Mouse (Mus musculus) midbrain, embryonic 13.5 days (tissue): ENCODE results near the gene Ssx2ip. TPM values are rescaled to one million over a fixed set of nuclear protein-coding genes. Genes with fewer than 3 reads are reported as not detected.

Source experiments
- ATAC-seq: fragments of 200-750 bp; cut with Nextera tagmentation; 2 replicates; pipeline ENCODE4 v1.8.0; 2017; ENCODE audit warnings: mild to moderate bottlenecking, moderate TSS enrichment, moderate library complexity
- H3K27ac ChIP-seq: fragments of 300-500 bp; sonication (generic); 2 replicates; pipeline ENCODE4 v1.5.1; 2015; ENCODE audit warnings: inconsistent platforms, mild to moderate bottlenecking, moderate library complexity
- H3K27me3 ChIP-seq: fragments of 300-500 bp; sonication (generic); 2 replicates; pipeline ENCODE4 v1.6.1; 2015; ENCODE audit warnings: mild to moderate bottlenecking, inconsistent platforms
- H3K36me3 ChIP-seq: fragments of 300-500 bp; sonication (generic); 2 replicates; pipeline ENCODE4 v1.6.1; 2015; ENCODE audit warnings: mild to moderate bottlenecking, inconsistent platforms
- H3K4me1 ChIP-seq: fragments of 300-500 bp; sonication (generic); replicated peaks from 2 replicates; pipeline ENCODE4 v1.6.1; 2015; ENCODE audit warnings: inconsistent platforms
- H3K4me2 ChIP-seq: fragments of 300-500 bp; sonication (generic); replicated peaks from 2 replicates; pipeline ENCODE4 v1.6.1; 2015; ENCODE audit warnings: moderate library complexity, mild to moderate bottlenecking, inconsistent platforms
- H3K4me3 ChIP-seq: fragments of 300-500 bp; sonication (generic); replicated peaks from 2 replicates; pipeline ENCODE4 v1.5.1; 2015; ENCODE audit warnings: mild to moderate bottlenecking, inconsistent platforms
- H3K9ac ChIP-seq: fragments of 300-500 bp; sonication (generic); replicated peaks from 2 replicates; pipeline ENCODE4 v1.6.1; 2015; ENCODE audit warnings: mild to moderate bottlenecking, inconsistent platforms
- H3K9me3 ChIP-seq: fragments of 300-500 bp; sonication (generic); 2 replicates; pipeline ENCODE4 v1.6.1; 2016; ENCODE audit warnings: mild to moderate bottlenecking, inconsistent platforms
- WGBS: fragments of 180-500 bp; shearing (Covaris S2); methylation state at CpG from one replicate; pipeline ENCODE4 v1.1.7; 2015; 5-methylcytosine and 5-hydroxymethylcytosine counted together
- polyA plus RNA-seq: library from polyadenylated mRNA; unstranded; fragments of >200 nt; fragmentation: Nextera tagmentation; extraction: Ambion mirVana; gene quantifications from 2 replicates; pipeline ENCODE4 v1.2.1, GENCODE M21; 2015

The Ssx2ip gene
- polyA plus RNA-seq, 1 experiment from 2014 or later = 15.5 TPM

DNA sequence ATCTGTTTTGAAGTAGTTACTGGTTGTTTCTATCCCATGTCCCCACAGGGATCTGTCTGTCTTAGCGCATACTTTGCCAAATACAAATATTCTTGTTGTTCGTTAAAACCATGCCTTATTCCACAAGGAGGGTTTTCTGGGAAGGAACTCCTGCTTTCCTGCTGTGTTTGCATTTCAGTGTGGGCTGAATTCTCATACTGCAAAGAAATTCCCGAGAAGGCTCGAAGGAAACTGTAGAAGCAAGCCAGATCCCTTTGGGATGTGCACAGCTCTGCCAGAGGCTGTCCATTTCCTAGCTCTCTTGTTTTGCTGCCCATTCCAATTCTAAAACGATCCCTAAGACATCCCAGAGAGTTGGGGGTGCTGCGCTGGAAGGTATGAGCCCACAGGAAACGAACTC is 36.0 kb downstream of the Ssx2ip start:
- H3K9me3 ChIP-seq = no peaks in the 10 kb centered on the region
- no peaks in the 10 kb centered on the region for H3K27me3 ChIP-seq
- no peak overlapping the region for H3K4me3 ChIP-seq
- no peak overlapping the region for H3K27ac ChIP-seq
- H3K4me1 ChIP-seq = no peaks in the 10 kb centered on the region
- ATAC-seq = no peak
- WGBS = 87% methylated on average over 7 of the region's 7 CpGs
- peaks cover 46% of the 10 kb centered on the region for H3K36me3 ChIP-seq
- H3K4me2 ChIP-seq = no peak overlapping the region
- no peak overlapping the region for H3K9ac ChIP-seq

DNA sequence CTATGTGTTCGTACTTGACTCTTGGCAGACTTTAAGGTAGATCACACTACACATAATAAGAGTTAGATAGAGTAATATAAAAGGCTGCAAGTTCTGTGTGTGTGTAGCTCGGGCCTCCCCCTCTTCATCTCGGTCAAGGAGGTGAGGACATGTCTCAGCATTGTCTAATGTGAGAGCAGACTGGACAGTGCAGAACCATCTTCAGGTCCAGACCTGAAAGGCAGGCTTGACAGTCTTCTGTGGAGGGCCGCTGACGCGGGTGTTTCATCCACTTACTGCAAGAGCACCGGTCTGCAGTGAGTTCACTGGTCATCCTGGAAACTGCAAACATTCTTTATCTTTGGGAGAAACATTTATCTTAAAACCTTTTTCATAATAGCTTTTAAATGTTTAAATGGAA is 38.0 kb downstream of the Ssx2ip start:
- no peaks in the 10 kb centered on the region for H3K4me1 ChIP-seq
- ATAC-seq = no peak
- H3K27me3 ChIP-seq = no peaks in the 10 kb centered on the region
- no peak overlapping the region for H3K4me3 ChIP-seq
- H3K9me3 ChIP-seq = no peaks in the 10 kb centered on the region
- no peak overlapping the region for H3K27ac ChIP-seq
- H3K36me3 ChIP-seq = peaks cover 32% of the 10 kb centered on the region
- WGBS = 94% methylated on average over 7 of the region's 7 CpGs
- H3K9ac ChIP-seq = no peak overlapping the region
- H3K4me2 ChIP-seq = no peak overlapping the region

DNA sequence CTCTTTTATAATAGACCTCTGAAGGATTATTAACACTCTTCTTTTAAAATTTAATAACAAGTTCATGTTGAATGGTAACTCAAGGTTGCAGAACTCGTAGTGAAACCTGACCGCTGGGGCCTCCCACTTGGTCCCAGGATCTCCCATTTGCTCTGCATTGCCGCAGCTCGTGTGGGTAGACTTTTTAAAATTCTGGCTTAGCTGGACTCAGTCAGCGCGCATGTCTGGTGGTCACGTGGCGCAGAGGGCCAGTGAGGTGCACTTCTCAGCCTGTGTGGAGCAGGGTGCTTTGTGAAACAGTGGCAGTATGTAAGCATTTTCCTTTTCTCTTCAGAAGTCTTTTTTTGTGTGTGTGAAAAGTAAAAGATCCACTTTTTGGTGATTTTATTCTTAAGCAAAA is 38.5 kb downstream of the Ssx2ip start:
- Histone ChIP-seq H3K9me3 (no peaks in the 10 kb centered on the region), H3K27me3 (no peaks in the 10 kb centered on the region), H3K4me3 (no peak overlapping the region), H3K36me3 (peaks cover 28% of the 10 kb centered on the region), H3K4me1 (no peaks in the 10 kb centered on the region), H3K4me2 (no peak overlapping the region), H3K9ac (no peak overlapping the region), H3K27ac (no peak overlapping the region)
- no peak for ATAC-seq
- WGBS = 91% methylated on average over 8 of the region's 8 CpGs

DNA sequence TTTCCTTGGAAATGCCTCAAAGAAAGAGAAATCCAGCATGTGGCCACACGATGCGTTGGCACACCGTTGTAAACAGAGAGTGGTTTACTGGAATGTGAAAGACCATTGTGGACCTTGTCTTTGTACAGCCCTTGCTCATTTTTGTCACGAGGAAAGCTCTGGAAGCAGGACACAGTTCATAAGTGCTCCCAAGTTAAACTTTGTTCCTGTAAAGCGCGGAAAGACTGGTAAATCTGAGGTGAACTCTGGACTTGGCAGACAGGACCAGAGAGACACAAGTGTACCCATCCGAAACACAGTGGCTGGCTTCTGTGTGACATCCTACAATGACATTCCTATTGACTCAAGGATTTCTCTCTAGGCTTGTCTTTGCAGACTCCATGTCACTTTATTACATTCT is 38.9 kb downstream of the Ssx2ip start:
- WGBS = 89% methylated on average over 7 of the region's 7 CpGs

DNA sequence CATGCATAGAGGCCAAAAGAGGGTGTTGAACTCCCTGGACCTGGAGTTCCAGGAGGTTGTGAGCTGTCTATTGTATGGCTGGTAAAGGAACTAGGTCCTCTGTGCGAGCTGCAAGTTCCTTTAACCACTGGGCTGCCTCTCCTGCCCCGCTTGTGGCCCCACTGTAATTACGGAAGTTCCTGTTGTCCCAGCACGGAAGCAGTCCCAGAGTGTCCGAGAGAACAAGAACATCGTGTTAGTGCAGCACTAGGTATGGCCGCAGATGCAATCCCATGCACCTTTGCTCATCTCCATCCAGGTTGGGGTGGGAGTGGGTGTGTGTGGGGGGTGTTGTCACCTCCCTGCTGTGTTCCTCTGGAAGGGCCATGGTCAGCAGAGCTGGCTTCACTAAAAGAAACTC is 40.4 kb downstream of the Ssx2ip start:
- ATAC-seq = no peak
- no peak overlapping the region for H3K4me2 ChIP-seq
- no peak overlapping the region for H3K9ac ChIP-seq
- peaks cover 1% of the 10 kb centered on the region; the same call in 1 of the 2 replicates for H3K4me1 ChIP-seq
- H3K9me3 ChIP-seq = no peaks in the 10 kb centered on the region
- no peaks in the 10 kb centered on the region for H3K27me3 ChIP-seq
- H3K4me3 ChIP-seq = no peak overlapping the region
- no peak overlapping the region for H3K27ac ChIP-seq
- 95% methylated on average over 7 of the region's 7 CpGs for WGBS
- peaks cover 16% of the 10 kb centered on the region for H3K36me3 ChIP-seq

More for the DNA sequence above, 38.9 kb downstream of the Ssx2ip start:
- no peak for ATAC-seq
- Histone ChIP-seq H3K36me3 (peaks cover 23% of the 10 kb centered on the region), H3K4me2 (no peak overlapping the region), H3K27me3 (no peaks in the 10 kb centered on the region), H3K4me3 (no peak overlapping the region), H3K9me3 (no peaks in the 10 kb centered on the region), H3K4me1 (no peaks in the 10 kb centered on the region), H3K27ac (no peak overlapping the region), H3K9ac (no peak overlapping the region)

DNA sequence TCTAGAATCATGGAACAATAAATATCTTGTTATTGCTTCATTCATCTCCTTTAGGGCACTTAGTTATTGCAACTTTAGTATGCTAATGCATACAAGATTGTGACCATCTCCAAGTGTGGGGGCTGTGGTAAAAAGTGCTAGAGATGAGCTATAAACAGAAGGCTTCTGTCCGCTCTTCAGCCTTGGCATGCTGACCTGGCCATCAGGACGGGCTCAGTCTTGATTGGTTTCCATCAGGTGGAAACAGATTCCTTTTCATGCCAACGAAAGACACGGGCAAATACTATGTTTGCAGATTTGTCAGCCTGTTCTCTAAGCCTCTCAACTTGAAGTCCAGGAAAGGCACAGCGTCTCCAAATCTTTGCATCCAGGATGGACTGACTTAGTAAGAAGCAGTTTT is 42.7 kb downstream of the Ssx2ip start:
- H3K4me2 ChIP-seq = no peak overlapping the region
- no peak overlapping the region for H3K27ac ChIP-seq
- H3K36me3 ChIP-seq = peaks cover 7% of the 10 kb centered on the region; the same call in 1 of the 2 replicates
- WGBS = 94% methylated on average over 5 of the region's 5 CpGs
- H3K27me3 ChIP-seq = no peaks in the 10 kb centered on the region
- H3K4me1 ChIP-seq = peaks cover 10% of the 10 kb centered on the region
- no peak overlapping the region for H3K9ac ChIP-seq
- H3K4me3 ChIP-seq = no peak overlapping the region
- no peak for ATAC-seq
- H3K9me3 ChIP-seq = no peaks in the 10 kb centered on the region

DNA sequence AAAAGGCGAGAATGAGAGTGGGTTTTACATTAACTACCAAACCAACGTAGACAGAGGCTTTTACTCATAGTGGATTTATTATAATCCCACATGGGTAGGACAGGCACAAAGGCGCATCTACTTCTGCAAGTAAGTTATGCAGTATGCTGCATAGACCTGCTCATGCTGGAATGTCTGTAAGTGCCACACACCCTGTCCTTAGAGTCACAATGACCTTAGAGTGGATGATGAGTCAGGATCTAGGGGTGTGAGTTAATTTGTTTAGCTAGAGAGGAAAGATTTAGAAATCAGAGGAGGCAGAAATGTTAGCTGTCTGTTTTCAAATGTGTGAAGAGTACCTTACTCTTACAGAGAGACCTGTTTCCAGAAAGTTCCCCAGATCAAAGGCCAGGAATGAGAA is 43.2 kb downstream of the Ssx2ip start:
- Histone ChIP-seq H3K36me3 (peaks cover 7% of the 10 kb centered on the region; the same call in 1 of the 2 replicates), H3K27ac (no peak overlapping the region), H3K9me3 (no peaks in the 10 kb centered on the region), H3K4me2 (no peak overlapping the region), H3K4me1 (peaks cover 10% of the 10 kb centered on the region), H3K9ac (no peak overlapping the region), H3K4me3 (no peak overlapping the region), H3K27me3 (no peaks in the 10 kb centered on the region)
- WGBS = 93% methylated on average over 3 of the region's 3 CpGs
- ATAC-seq = no peak

DNA sequence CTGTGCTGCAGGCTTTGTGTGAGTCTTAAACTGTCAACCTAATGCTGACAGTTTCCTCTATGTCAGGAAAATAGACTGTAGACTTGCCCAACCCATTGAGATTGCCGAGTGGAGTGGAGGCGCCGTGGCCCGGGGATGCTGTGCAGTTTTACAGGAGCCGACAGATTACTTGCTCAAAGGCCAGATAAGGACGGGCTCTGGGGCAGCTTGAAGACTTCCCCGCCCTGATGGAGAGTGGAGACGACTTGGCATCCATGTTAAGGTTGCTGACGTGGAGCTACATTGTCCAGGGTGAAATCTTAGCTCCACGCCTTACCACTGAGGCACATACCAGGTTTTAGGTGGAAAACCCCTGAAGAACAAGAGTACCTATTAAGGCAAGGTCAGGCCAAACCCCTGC is 43.9 kb downstream of the Ssx2ip start:
- no peaks in the 10 kb centered on the region for H3K27me3 ChIP-seq
- ATAC-seq = no peak
- H3K9me3 ChIP-seq = no peaks in the 10 kb centered on the region
- 90% methylated on average over 10 of the region's 10 CpGs for WGBS
- H3K36me3 ChIP-seq = peaks cover 7% of the 10 kb centered on the region; the same call in 1 of the 2 replicates
- H3K4me3 ChIP-seq = no peak overlapping the region
- peaks cover 10% of the 10 kb centered on the region for H3K4me1 ChIP-seq
- no peak overlapping the region for H3K4me2 ChIP-seq
- H3K27ac ChIP-seq = no peak overlapping the region
- no peak overlapping the region for H3K9ac ChIP-seq

DNA sequence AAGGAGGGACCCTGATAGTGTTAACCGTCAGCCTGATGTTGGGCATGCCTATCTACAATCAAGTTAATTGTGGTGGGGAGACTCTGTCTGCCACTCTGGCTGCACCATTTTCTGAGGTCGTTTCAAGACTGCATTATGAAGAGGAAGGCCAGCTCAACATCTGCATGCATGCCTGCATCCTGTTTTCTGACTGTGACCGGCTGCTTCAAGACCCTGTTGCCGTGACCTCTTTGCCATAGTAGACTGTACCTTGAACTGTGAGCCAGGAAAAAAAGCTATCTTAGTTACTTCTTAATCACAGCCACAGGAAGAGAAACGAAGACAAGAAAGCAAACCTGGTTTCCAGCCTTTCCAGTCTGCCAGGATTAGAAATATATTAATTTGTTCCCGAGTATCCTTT is 44.5 kb downstream of the Ssx2ip start:
- H3K27me3 ChIP-seq = no peaks in the 10 kb centered on the region
- ATAC-seq = no peak
- peaks cover 7% of the 10 kb centered on the region; the same call in 1 of the 2 replicates for H3K36me3 ChIP-seq
- peaks cover 10% of the 10 kb centered on the region for H3K4me1 ChIP-seq
- no peak overlapping the region for H3K4me2 ChIP-seq
- H3K4me3 ChIP-seq = no peak overlapping the region
- H3K9me3 ChIP-seq = no peaks in the 10 kb centered on the region
- H3K27ac ChIP-seq = no peak overlapping the region
- no peak overlapping the region for H3K9ac ChIP-seq
- WGBS = 80% methylated on average over 6 of the region's 6 CpGs

DNA sequence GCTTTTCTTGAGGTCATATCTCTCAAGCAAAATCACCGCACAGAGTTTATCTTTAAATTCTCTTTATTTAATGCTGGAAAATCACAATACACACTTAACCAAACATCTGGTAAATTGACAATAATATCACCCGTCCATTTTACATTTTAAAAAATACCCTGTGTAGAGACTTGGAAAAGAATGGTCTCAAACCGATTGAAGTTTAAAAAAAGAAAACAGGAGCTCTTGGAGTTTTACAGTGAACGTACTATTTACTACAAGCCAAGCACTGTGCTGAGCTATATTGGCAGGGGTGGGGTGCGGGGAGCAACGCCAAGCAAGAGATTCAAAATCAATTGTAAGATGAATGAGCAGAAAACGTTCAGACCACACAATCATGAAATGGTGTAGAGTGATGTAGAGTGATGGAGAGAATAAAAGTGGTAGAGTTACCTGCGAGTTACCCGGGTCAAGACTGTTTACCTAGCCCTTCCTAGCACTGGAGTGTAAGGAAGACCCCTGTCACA is 45.4 kb downstream of the Ssx2ip start, which contains the start of gene Ctbs:
Gene Ctbs, plus strand, starts transcription at position 51 of the 506 bp plus-strand sequence.
- H3K27ac ChIP-seq = peak within 1 kb of the TSS; percentile 63
- peak within 1 kb of the TSS; percentile 70 for H3K4me2 ChIP-seq
- no peaks in the 10 kb centered on the region for H3K27me3 ChIP-seq
- peaks cover 10% of the 10 kb centered on the region for H3K4me1 ChIP-seq
- peaks cover 7% of the 10 kb centered on the region; the same call in 1 of the 2 replicates for H3K36me3 ChIP-seq
- H3K4me3 ChIP-seq = peak within 1 kb of the TSS; percentile 58
- ATAC-seq = no peak; the same call in 1 of the 2 replicates
- 58% methylated on average over 9 of the region's 9 CpGs for WGBS
- peak within 1 kb of the TSS; percentile 67 for H3K9ac ChIP-seq
- no peaks in the 10 kb centered on the region for H3K9me3 ChIP-seq

DNA sequence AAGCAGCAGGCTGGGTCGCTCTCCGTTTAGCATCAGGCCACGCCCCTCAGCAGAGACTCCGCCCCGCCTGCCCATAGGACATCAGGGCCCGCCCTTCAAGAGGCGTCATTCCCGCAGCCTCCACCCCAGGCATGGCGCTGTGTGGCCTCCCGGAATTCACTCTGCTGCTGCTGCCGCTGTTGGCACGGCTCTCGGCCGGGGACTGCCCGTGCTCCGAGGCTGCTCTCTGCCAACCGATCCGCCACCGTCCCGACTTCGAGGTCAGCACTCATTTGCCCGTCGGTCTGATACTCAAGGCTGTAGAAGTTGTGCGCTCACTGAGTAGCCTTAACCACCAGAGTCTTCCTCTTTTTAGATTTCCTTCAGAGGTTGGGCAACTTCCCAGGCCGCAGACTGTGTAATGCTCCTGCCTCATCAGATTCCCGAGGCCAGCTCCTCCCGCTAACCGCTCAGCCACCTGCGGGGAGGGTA is 46.0 kb downstream of the Ssx2ip start:
- peak overlapping the region; percentile 58 for H3K4me3 ChIP-seq
- peak overlapping the region; percentile 70 for H3K4me2 ChIP-seq
- WGBS = under 1% methylated on average over 29 of the region's 29 CpGs
- peak overlapping the region; percentile 67 for H3K9ac ChIP-seq
- H3K4me1 ChIP-seq = peaks cover 10% of the 10 kb centered on the region
- H3K36me3 ChIP-seq = peaks cover 7% of the 10 kb centered on the region; the same call in 1 of the 2 replicates
- no peaks in the 10 kb centered on the region for H3K9me3 ChIP-seq
- no peaks in the 10 kb centered on the region for H3K27me3 ChIP-seq
- H3K27ac ChIP-seq = peak overlapping the region; percentile 63
- peak; percentile 99 for ATAC-seq

DNA sequence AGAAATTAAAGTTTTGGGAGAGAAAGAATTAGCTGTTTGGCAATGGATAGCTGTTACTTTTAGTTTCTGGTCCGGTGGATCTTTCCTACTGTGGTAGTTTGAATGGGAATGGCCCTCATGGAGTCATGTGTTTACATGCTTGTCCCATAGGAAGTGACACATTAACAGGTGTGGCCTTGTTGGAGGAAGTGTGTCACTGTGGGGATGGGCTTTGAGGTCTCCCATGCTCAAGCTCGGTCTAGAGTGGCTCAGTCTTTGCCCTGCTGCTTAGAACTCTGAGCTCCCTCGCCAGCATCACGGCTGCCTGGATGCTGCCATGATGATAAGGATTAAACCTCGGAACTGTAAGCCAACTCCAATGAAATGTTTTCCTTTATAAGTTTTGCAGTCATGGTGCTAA is 46.9 kb downstream of the Ssx2ip start:
- H3K9ac ChIP-seq = no peak overlapping the region
- no peak overlapping the region for H3K4me2 ChIP-seq
- ATAC-seq = no peak
- no peaks in the 10 kb centered on the region for H3K36me3 ChIP-seq
- H3K9me3 ChIP-seq = no peaks in the 10 kb centered on the region
- no peaks in the 10 kb centered on the region for H3K27me3 ChIP-seq
- no peak overlapping the region for H3K27ac ChIP-seq
- WGBS = 64% methylated on average over 5 of the region's 5 CpGs
- H3K4me1 ChIP-seq = peaks cover 10% of the 10 kb centered on the region
- no peak overlapping the region for H3K4me3 ChIP-seq

DNA sequence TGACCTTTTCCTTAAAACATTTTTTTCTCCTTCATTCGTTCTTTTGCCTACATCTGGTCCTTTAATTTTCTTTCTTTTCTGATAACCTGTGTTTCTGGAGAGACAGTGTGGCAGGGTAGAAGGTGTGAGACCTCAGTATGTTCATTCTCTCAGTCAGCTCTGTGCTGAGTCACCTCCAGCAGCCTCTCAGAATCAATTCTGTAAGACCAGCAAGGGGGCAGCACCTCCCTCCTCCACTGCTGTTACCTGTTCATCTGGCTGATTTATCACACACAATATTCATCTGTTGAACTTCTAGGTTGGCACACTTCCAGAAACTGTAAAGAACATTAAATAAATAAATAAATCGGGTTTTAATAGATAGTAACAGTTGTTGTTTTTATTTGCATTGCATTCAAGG is 58.5 kb downstream of the Ssx2ip start:
- ATAC-seq = no peak
- Histone ChIP-seq H3K4me2 (no peak overlapping the region), H3K4me3 (no peak overlapping the region), H3K9ac (no peak overlapping the region), H3K4me1 (no peaks in the 10 kb centered on the region), H3K27me3 (no peaks in the 10 kb centered on the region), H3K36me3 (no peaks in the 10 kb centered on the region), H3K9me3 (no peaks in the 10 kb centered on the region), H3K27ac (no peak overlapping the region)
- WGBS = 72% methylated on average over 2 of the region's 2 CpGs
